Mouse (Mus musculus) right cerebral cortex, postnatal 10 days (tissue): ENCODE measurements around the gene C8a.

Source experiments
- DNase-seq, 2 experiments: peaks; one replicate each; pipeline ENCODE4 v3.0.0; 2021; ENCODE audit warnings: low spot score in 2 of 2

C8a gene

DNA sequence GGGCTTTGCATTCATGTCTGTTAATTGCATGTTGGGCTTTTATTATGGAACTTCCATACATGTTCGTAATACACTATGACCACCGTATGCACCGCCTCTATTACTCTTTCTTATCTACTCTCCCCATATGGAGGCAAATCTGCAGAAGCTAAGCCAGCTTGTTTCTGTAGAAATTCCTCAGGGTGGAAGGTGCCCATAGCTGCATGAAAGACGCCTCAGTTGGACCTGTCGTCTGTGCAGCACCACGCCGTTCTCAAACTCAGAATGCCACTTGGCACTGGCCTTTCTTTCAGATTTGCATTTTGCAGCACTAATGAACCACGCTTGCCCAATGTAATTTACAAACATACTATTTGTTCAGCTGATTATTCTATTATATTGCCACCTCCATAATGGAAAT, 106.6 kb downstream of the C8a start:
- DNase-seq = no peak

DNA sequence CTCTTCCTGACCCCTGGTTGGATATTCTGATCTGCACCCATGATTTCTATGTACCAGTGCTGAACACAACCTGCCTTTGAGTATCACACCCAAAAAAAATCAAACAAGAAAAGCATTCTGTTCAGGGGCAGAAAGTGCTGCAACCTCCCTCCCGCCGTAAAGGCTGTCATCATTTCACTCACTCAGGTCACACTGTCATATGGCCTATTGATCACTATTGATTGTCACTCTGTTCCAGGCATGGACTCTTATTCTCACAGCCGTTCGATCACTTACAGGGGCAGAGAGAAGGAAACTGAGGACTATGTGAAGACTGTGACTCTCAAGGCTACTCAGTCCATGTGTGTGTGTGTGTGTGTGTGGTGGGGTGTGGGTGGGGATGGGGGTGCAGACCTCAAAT, 108.0 kb downstream of the C8a start:
- DNase-seq = no peak

DNA sequence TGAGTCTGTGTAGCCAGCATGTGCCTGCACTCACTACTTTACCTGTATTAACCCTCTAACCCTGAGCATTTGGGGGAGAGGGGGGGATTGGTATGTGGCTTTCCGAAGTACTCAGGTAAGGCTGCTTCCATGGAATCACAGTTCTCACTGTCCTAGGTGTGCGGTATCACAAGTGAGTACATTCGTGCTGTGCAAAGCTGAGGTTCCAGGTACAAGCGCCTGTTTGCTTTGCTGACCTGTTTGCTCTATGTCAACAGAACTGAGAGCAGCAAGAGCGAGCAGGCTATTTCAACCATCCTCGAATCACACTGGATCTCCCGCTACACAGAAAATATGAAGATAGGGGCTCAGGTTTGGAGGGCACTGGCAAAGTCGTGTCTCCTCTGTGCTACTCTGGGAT, 110.1 kb downstream of the C8a start, which contains the start of gene C8b:
Gene C8b, plus strand, starts transcription at position 253 of the 400 bp plus-strand sequence.
- no peak for DNase-seq
